28 mouse cellular contexts compared by ENCODE assay signal in genomic region chr10:122295921-122296425, GRCm38 (mm10).
DNase-seq lines count a peak whose midpoint lies in the region; ATAC-seq and TF ChIP-seq lines count a peak whose summit lies in the region.
"Had no signal": no experiment of that assay in that cellular context is flagged by ENCODE, and none has a peak within 500 bp of the region (broad histone marks: within the 10 kb centered on the region; RNA-seq: fewer than 3 reads in every experiment).

No protein-coding gene starts in this region.

- no peak overlapping the region for H3K4me3 ChIP-seq in forebrain, embryonic 16.5 days (replicated peaks; ENCODE audit: low read length)
- no peak overlapping the region for H3K4me3 ChIP-seq in forebrain, embryonic 12.5 days (replicated peaks)
- no peak overlapping the region for H3K4me3 ChIP-seq in liver, adult 2 months (ENCODE audit: insufficient read depth, low read depth, low read length)
- H3K4me3 ChIP-seq in liver, postnatal 0 days (ENCODE audit: low read depth, low read length): no peak overlapping the region
- H3K4me3 ChIP-seq: embryonic facial prominence, embryonic 12.5 days; embryonic facial prominence, embryonic 15.5 days; forebrain, embryonic 13.5 days; heart, embryonic 12.5 days; heart, embryonic 15.5 days; hindbrain, embryonic 13.5 days; intestine, embryonic 15.5 days had no signal

- no peak for TF ChIP-seq CTCF in liver, adult 2 months (IDR thresholded peaks at IDR 0.05; ENCODE audit: low read depth, low read length)
- no peak for TF ChIP-seq CTCF in liver, postnatal 0 days (IDR thresholded peaks at IDR 0.05; ENCODE audit: low read depth)

- no peak overlapping the region for H3K27ac ChIP-seq in forebrain, embryonic 16.5 days (ENCODE audit: low read length)
- no peak overlapping the region for H3K27ac ChIP-seq in forebrain, embryonic 12.5 days
- no peak overlapping the region for H3K27ac ChIP-seq in liver, adult 2 months (replicated peaks; ENCODE audit: insufficient read depth, low read depth, low read length)
- H3K27ac ChIP-seq in liver, postnatal 0 days (ENCODE audit: low read depth): no peak overlapping the region
- H3K27ac ChIP-seq: embryonic facial prominence, embryonic 12.5 days; embryonic facial prominence, embryonic 15.5 days; forebrain, embryonic 13.5 days; heart, embryonic 15.5 days; hindbrain, embryonic 13.5 days; intestine, embryonic 15.5 days had no signal

- no peaks in the 10 kb centered on the region for H3K9me3 ChIP-seq in forebrain, embryonic 16.5 days (ENCODE audit: control insufficient read depth, low read length)
- H3K9me3 ChIP-seq in forebrain, embryonic 12.5 days: no peaks in the 10 kb centered on the region
- H3K9me3 ChIP-seq in liver, postnatal 0 days (ENCODE audit: low read length): no peaks in the 10 kb centered on the region
- H3K9me3 ChIP-seq: embryonic facial prominence, embryonic 12.5 days; embryonic facial prominence, embryonic 15.5 days; forebrain, embryonic 13.5 days; heart, embryonic 12.5 days; heart, embryonic 15.5 days; hindbrain, embryonic 13.5 days; intestine, embryonic 15.5 days had no signal

- H3K4me2 ChIP-seq in forebrain, embryonic 16.5 days (ENCODE audit: low read length): no peak overlapping the region
- no peak overlapping the region for H3K4me2 ChIP-seq in forebrain, embryonic 12.5 days
- H3K4me2 ChIP-seq in liver, postnatal 0 days (ENCODE audit: low read depth, low read length): no peak overlapping the region
- H3K4me2 ChIP-seq: embryonic facial prominence, embryonic 12.5 days; embryonic facial prominence, embryonic 15.5 days; forebrain, embryonic 13.5 days; heart, embryonic 12.5 days; heart, embryonic 15.5 days; hindbrain, embryonic 13.5 days; intestine, embryonic 15.5 days had no signal

- no peaks in the 10 kb centered on the region for H3K36me3 ChIP-seq in forebrain, embryonic 16.5 days (ENCODE audit: control insufficient read depth, insufficient read depth)
- no peaks in the 10 kb centered on the region for H3K36me3 ChIP-seq in forebrain, embryonic 12.5 days (replicated peaks)
- no peaks in the 10 kb centered on the region for H3K36me3 ChIP-seq in liver, adult 2 months (ENCODE audit: control insufficient read depth, insufficient read depth, low read length)
- H3K36me3 ChIP-seq in liver, postnatal 0 days (replicated peaks; ENCODE audit: insufficient read depth, low read length): no peaks in the 10 kb centered on the region
- H3K36me3 ChIP-seq: embryonic facial prominence, embryonic 12.5 days; embryonic facial prominence, embryonic 15.5 days; G1E; heart, embryonic 12.5 days; heart, embryonic 15.5 days; hindbrain, embryonic 13.5 days; intestine, embryonic 15.5 days had no signal

- peak; percentile 38; the same call in 1 of the 2 replicates for ATAC-seq in forebrain, embryonic 16.5 days
- no peak for ATAC-seq in forebrain, embryonic 12.5 days (ENCODE audit: low FRiP score)
- no peak for ATAC-seq in liver, postnatal 0 days
- ATAC-seq: forebrain, embryonic 13.5 days; hindbrain, embryonic 16.5 days; intestine, embryonic 15.5 days; Patski had no signal

- no peak overlapping the region for H3K9ac ChIP-seq in forebrain, embryonic 16.5 days (replicated peaks; ENCODE audit: low read depth, low read length)
- no peak overlapping the region for H3K9ac ChIP-seq in forebrain, embryonic 12.5 days
- H3K9ac ChIP-seq in liver, adult 2 months (ENCODE audit: low read depth, low read length): no peak overlapping the region
- H3K9ac ChIP-seq in liver, postnatal 0 days (replicated peaks): no peak overlapping the region
- H3K9ac ChIP-seq: embryonic facial prominence, embryonic 12.5 days; embryonic facial prominence, embryonic 15.5 days; forebrain, embryonic 13.5 days; heart, embryonic 12.5 days; heart, embryonic 15.5 days; hindbrain, embryonic 13.5 days; intestine, embryonic 15.5 days had no signal

- DNase-seq in liver, adult 2 months (ENCODE audit: extremely low read depth, low read depth, low spot score): peak; percentile 64
- DNase-seq in liver, postnatal 0 days: no peak
- peak; percentile 7 for DNase-seq in yolk sac, embryonic 10.5 days (ENCODE audit: low spot score)
- DNase-seq in spleen, adult 18-20 months: no peak
- DNase-seq: adrenal gland, postnatal 10 days; adrenal gland, postnatal 36 days; B cell, adult 2 months; cerebellum, adult 18-20 months; cerebellum, adult 9-10 months; cerebellum, postnatal 14 days; gastrocnemius, postnatal 25 days; heart, adult 18-20 months; heart, postnatal 10 days; heart, postnatal 4 days; kidney, adult 11 months had no signal

- TF ChIP-seq POLR2A in liver, adult 2 months (IDR thresholded peaks at IDR 0.05; ENCODE audit: extremely low read depth, insufficient read depth, low read length): no peak

- no peaks in the 10 kb centered on the region for H3K79me2 ChIP-seq in liver, adult 2 months (ENCODE audit: control insufficient read depth, insufficient read depth, low read length)

- H3K27me3 ChIP-seq in forebrain, embryonic 16.5 days (replicated peaks; ENCODE audit: control insufficient read depth, insufficient read depth, low read length): no peaks in the 10 kb centered on the region
- no peaks in the 10 kb centered on the region for H3K27me3 ChIP-seq in forebrain, embryonic 12.5 days
- no peaks in the 10 kb centered on the region for H3K27me3 ChIP-seq in liver, adult 2 months (ENCODE audit: control insufficient read depth, insufficient read depth, low read length)
- H3K27me3 ChIP-seq in liver, postnatal 0 days (ENCODE audit: insufficient read depth, low read length): no peaks in the 10 kb centered on the region
- H3K27me3 ChIP-seq: CH12.LX; embryonic facial prominence, embryonic 12.5 days; embryonic facial prominence, embryonic 15.5 days; forebrain, embryonic 13.5 days; heart, embryonic 12.5 days; heart, embryonic 15.5 days; hindbrain, embryonic 13.5 days; intestine, embryonic 15.5 days; Patski had no signal

- no peaks in the 10 kb centered on the region for H3K4me1 ChIP-seq in forebrain, embryonic 16.5 days (replicated peaks; ENCODE audit: control insufficient read depth, insufficient read depth, low read length)
- H3K4me1 ChIP-seq in forebrain, embryonic 12.5 days: no peaks in the 10 kb centered on the region
- no peaks in the 10 kb centered on the region for H3K4me1 ChIP-seq in liver, adult 2 months (ENCODE audit: control insufficient read depth, insufficient read depth, low read length)
- no peaks in the 10 kb centered on the region for H3K4me1 ChIP-seq in liver, postnatal 0 days (ENCODE audit: insufficient read depth)
- H3K4me1 ChIP-seq: embryonic facial prominence, embryonic 12.5 days; embryonic facial prominence, embryonic 15.5 days; forebrain, embryonic 13.5 days; heart, embryonic 12.5 days; heart, embryonic 15.5 days; hindbrain, embryonic 13.5 days; intestine, embryonic 15.5 days had no signal

- 64% methylated on average over 5 of the region's 5 CpGs for WGBS in forebrain, embryonic 16.5 days
- 75% methylated on average over 5 of the region's 5 CpGs for WGBS in forebrain, embryonic 12.5 days
- 44% methylated on average over 5 of the region's 5 CpGs for WGBS in liver, adult 2 months
- WGBS in liver, postnatal 0 days (ENCODE audit: insufficient replicate concordance): 57% methylated on average over 5 of the region's 5 CpGs

- TF ChIP-seq EP300 in liver, postnatal 0 days (IDR thresholded peaks at IDR 0.05; ENCODE audit: low read depth): no peak

Comparison
In these comparisons a context has a peak if more than half of its experiments do, and no peak if none do; other contexts are left out.
1. DNase-seq: peak in liver, adult 2 months (single experiment) and yolk sac, embryonic 10.5 days (single experiment); none in liver, postnatal 0 days (single experiment) and spleen, adult 18-20 months (0 of 2).